Mouse (Mus musculus) kidney, adult 18-20 months (tissue): ENCODE measurements around the gene Pdhb.
"Not testable (repeated sequence)": the region's sequence is repeated elsewhere in the genome, so short reads cannot be mapped to it uniquely, and the experiment has no call there.

Source experiments
- DNase-seq: peaks from one replicate; pipeline ENCODE4 v3.0.0; 2021

Gene Pdhb

GRCm38 (mm10) chr14:8127971-8128370 lies 44.9 kb downstream of the Pdhb start:
- no peak for DNase-seq

- no peak for DNase-seq
These were observed 48.6 kb downstream of the Pdhb start for GRCm38 (mm10) chr14:8124046-8124881.

GRCm38 (mm10) chr14:8123611-8124010 lies 49.2 kb downstream of the Pdhb start:
- not testable (repeated sequence) for DNase-seq

- no peak for DNase-seq
These were observed 49.7 kb downstream of the Pdhb start for GRCm38 (mm10) chr14:8123141-8123540.

GRCm38 (mm10) chr14:8119904-8120303 lies 52.9 kb downstream of the Pdhb start:
- DNase-seq = no peak

- no peak for DNase-seq
These were observed 53.4 kb downstream of the Pdhb start for GRCm38 (mm10) chr14:8119454-8119853.

GRCm38 (mm10) chr14:8117371-8117770 lies 55.5 kb downstream of the Pdhb start:
- no peak for DNase-seq
